Mouse (Mus musculus): Measurements from ENCODE around the gene Itgad.

Gene Itgad

DNA sequence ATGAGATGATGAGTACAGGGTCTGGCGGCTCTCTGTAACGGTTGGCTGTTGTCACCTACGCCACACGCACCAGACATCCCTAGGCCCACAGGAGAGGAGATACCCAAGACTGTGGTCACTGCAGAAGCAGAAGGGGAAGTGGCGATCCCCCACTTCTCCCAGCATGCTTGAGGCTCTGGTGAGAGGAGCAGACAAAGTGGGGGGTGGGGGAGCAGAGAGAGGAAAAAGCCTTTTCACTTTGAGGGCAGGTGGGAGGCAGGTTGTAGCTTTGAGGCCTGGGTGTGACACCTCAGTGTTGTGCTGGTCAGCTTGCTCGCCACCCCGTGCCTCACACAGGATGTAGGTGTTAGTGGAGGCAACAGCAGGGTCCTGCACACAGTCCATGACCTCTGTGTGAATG, 25.9 kb downstream of the Itgad start:
- no peak for DNase-seq (ENCODE audit: low read depth)

DNA sequence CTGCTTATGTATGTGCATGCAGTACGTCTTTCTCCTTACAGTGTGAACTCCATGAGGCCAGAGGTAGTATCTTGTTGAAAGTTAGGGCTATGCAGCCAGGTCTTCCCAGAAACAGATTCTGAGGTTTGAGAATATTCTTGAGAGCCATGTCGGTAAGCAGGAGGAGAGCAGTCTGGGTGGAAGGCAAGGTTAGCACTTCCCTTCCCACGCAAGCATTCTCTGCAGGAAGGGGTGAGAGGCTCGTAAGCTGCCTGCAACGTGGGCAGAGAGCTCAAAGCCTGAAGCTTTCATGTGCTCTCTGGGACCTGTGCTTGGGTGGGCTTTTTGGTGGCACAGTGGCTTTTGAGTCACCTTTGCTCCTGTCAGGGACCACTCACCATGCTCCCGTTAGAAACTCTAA, 26.4 kb downstream of the Itgad start:
- DNase-seq (ENCODE audit: low read depth), result no peak

DNA sequence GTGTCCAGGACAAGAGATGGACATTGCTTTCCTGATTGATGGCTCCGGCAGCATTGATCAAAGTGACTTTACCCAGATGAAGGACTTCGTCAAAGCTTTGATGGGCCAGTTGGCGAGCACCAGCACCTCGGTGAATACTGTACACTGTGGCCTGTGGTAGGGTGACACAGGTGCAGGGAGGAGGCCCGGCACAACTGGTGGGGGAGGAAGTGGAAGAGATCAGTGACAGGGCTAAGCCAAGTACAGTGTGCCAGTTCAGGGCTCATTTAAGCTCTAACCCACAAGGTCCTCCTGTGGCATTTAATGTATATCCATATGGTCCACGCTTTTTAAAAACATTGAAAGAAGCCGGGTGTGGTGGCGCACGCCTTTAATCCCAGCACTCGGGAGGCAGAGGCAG, 27.5 kb downstream of the Itgad start:
- DNase-seq (ENCODE audit: low read depth), result no peak

DNA sequence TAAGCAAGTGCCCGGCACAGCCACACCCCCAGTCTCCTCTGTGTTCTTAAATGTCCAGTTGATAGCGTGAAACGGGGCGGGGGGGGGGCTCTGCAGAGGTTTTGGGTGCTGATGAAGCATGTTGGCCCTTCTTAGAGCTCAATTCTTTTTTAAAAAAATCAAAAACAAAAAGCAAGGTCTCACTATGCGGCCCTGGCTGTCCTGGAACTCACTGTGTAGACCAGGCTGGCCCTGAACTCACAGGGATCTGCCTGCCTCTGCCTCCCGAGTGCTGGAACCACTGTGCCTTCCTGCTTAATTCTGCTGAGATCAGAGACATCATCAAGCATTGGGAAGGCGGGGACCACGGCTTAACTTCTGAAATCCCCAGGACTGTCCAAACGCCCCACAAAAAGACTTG, 47.4 kb downstream of the Itgad start:
- DNase-seq (ENCODE audit: low read depth), result no peak

DNA sequence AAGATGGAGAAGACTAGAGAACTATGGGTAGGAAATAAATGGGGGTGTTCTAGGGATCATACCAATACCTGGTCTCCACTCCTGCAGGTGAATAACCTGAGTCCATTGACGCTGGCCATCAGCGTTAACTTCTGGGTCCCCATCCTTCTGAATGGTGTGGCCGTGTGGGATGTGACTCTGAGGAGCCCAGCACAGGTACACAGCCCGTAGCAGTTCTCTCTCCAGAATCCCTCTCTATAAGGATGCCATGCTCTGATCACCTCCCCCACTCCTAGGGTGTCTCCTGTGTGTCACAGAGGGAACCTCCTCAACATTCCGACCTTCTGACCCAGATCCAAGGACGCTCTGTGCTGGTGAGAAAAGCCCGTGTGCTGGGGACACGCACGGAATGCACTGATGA, 48.9 kb downstream of the Itgad start:
- DNase-seq (ENCODE audit: low read depth), result no peak

DNA sequence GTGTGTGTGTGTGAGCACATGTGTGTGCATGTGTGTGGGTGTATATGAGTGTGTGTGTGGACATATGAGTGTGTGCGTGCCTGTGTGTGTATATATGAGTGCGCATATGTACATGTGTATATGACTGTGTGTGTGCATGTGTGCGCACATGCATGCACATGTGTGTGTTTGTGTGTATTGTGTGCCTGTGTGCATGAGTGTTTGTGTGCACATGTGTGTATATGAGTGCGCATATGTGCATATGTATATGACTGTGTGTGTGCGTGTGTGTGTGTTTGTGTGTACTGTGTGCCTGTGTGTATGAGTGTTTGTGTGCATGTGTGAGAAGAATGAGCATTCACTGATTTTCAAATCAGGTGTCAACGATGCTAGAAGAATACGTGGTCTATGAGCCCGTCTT, 50.0 kb downstream of the Itgad start:
- DNase-seq (ENCODE audit: low read depth), result no peak

DNA sequence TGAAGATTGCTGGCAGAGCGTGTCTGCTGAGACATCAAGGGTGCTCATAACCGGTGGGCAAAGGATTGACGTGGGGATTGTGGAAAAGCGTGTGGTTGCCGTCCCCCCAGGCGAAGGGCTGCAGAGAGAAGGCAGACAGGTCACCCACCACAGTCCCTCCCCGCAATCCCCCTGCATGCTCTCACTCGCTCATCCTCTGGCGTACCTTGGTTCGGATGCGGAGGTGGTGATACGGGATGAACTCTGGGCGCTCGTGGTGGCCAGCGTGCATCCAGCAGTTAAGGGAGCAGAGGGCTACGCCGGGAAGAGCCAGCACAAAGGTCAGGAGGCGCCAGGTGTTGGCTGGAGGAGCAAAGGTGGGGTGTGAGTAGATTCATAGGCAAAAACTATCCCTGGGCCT, 51.5 kb downstream of the Itgad start:
- no peak for DNase-seq (ENCODE audit: low read depth)

DNA sequence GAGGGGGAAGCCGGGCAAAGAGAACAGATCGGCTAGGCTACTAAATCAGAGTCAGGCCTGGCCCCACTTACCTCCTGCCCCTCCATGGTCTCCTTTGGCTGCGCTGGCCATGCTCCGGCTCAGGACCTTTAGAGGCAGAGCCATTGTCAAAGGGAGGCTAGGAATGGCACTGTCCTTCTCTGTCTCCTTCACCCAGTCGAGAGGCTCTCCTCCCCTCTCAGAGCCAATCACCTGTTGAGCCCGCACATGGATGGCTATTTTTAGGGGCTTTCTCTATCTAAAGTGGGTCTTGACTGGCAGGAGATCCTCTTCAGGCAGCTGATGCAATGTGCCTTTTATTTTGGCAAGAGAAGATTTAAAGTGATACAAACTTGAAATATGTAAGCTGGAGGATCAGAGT, 52.0 kb downstream of the Itgad start, which contains the start of gene Cox6a2:
Cox6a2 (minus strand) TSS at position 236 of the 400 bp plus-strand sequence.
- DNase-seq (ENCODE audit: low read depth), result no peak

DNA sequence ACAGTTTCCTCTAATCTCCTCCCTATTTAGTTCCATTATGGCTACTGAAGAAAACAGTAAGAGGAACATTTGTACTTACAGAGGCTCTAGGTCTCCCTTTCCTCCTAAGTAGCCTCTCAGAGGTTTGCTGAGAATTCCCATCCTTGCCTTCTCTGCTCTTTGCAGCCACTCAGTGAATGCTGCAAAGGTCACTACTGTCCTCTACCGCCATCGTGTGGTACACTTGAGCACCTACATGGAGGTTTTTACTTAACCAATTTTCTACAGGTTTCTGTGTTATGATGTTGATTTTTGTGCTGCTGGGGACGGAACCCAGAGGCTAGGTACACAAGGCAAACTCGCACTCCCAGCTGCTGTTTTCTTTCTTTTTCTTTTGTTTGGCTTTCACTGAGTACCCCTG, 54.0 kb downstream of the Itgad start:
- peak; percentile 34 for DNase-seq (ENCODE audit: low read depth)

DNA sequence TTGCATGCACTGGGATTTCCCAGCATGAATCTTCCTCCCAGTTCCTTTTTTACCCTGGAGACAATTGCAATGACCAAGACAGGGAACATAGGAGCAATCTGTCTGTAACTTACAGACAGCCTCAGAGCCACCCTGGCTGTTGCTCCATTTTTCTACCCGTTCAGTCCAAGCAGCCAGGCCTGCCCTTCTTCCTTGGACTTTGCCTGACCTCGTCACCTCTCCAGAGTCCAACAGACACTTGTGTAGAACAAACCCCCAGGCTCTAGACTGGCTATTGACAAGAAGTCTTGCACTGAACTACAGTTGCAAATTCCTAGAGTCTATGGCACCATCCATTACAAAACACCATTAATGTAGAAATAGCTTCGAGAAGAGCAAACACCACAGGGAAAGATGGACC, 55.6 kb downstream of the Itgad start:
- DNase-seq (ENCODE audit: low read depth), result no peak

DNA sequence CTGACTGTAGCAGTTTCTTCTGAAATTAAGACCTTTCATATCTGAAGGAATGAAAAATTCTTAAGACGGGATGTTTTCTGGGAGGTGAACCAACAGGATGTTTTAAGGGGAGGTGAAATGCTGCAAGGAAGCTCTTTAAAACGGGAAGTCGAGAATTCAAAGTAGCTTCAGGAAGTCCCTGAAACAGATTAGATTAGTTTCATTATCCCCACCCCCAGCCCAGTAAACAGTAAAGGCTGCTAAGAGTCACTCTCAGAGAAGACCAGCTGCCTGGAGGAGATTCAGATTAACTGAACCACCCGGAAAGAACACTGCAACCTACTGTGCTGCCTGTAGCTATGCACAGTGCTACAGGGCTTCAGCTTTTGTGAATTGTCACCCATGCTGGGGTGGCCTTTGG, 65.8 kb downstream of the Itgad start:
- no peak for DNase-seq (ENCODE audit: low read depth)

DNA sequence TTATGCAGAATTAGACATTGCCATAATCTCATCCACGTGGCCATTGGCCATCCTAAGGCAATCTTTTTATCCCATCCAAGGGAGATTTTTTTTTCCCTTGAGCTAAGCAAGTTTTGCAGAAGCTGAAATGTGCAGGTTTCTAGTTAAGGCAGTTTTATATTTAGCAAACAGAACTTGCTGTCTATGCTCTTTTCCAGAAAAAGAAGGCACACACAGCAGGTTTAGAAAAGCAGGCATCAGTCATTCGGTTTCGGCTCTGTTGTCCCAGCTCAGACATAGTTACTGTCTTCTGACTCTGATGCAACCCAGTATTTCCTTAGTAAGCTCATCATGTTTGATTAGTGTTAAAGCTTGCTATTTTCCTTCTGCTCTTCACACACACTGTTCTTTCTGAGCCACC, 66.8 kb downstream of the Itgad start:
- no peak for DNase-seq (ENCODE audit: low read depth)

DNA sequence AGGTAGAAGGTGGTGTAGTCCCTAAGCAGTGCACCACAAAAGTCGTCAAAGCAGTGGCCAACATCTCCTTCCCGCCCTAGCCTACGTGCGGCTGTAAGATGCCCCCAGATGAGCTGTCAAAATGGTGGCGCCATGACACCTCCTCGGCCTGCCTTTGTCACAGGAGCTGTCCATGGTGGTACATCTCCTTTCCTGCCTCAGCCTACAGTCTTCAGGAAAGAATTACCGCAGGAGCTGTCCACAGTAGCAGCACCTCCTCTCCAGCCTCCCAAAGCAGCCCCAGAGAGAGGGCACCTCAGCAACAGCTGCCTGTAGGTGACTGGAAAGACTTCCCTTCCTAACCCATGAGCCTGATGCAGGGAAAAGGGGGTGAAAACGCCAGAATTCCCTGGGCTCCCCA, 77.6 kb downstream of the Itgad start:
- peak; percentile 48 for DNase-seq (ENCODE audit: low read depth)

DNA sequence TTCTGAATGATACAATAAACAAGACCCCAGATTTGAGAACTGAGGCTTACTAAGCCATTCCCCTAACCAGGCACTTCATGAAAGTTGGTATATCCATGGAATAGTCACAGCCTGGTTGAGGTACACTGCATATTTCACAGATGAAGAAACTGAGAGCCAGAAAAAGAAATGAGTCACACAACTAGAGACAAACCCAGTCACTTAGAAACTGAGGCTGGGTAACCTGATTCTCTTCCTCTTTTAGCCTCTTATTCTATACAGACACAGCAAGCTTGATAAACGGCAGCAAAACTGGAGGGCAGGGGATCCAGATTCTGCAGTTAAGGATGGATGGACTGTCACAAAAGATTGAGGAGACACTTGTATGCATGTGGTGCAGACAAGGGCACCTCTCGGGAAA, 80.6 kb downstream of the Itgad start:
- no peak for DNase-seq (ENCODE audit: low read depth)

DNA sequence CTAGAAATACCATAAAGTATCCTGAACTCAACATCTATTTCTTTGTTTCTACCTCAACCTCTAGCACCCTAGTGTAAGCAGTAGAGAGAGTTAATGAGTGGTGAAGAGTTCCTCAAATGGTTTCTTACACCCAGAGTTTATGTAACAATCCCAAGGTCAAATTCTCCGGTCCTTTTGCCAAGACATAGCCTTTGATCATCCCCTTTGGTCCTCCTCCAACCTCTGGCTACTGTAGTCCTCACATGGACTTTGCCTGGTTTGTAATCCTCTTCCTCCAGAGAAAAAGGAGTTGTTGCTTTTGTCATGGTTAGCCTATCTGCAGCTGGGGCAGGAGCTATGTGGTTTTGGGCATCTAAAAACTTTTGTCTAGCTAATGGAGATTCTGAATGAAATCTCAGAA, 81.3 kb downstream of the Itgad start:
- no peak for DNase-seq (ENCODE audit: low read depth)

DNA sequence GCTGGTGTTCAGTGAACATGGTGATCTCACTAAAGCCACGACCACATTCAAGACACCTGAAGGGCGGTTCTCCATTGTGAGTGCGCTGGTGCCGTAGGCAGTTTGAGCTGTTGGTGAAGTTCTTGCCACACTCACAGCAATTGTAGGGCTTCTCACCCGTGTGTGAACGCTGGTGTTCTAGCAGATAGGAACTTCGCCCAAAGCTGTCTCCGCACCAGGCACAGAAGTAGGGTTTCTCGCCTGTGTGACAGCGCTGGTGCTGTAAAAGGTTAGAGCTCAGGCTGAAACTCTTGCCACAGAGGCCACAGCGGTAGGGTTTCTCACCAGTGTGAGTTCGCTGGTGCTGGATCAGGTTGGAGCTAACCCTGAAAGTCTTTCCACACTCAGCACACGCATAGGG, 82.2 kb downstream of the Itgad start:
- DNase-seq (ENCODE audit: low read depth), result no peak

DNA sequence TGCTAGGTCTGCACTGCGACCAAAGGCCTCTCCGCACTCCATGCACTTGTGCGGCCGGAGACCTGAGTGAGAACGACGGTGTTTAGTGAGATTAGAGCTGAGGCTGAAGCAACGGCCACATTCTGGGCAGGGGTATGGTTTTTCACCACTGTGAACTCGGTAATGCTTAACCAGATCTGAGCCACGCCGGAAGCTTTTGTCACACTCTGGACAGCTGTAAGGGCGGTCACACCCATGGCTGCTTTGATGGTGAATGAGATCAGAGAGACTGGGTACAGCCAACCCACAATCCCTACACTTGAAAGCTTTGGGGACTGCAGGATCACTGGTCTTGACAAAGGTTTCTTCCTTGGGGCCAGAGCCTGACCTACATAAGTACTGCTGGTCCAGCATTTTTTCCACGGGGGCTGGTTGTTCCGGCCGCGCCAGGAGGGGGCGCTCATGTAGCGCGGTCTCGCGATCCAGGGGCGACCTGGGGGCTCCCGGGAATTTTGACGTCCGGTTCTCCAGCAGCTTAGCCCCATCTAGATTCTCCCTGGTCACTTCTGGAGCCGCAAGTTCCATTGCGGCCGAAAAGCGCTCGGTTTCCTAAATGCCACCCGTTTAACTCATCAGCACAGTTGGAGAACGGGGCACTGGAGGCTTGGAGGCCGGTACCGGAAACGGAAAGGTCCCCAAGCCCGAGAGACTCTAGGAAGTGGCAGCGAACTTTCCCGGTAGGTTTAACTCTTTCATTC, 82.8 kb downstream of the Itgad start, which contains the start of gene Armc5:
Armc5 (plus strand) TSS at position 487 of the 737 bp plus-strand sequence.
- DNase-seq (ENCODE audit: low read depth), result peak; percentile 63

DNA sequence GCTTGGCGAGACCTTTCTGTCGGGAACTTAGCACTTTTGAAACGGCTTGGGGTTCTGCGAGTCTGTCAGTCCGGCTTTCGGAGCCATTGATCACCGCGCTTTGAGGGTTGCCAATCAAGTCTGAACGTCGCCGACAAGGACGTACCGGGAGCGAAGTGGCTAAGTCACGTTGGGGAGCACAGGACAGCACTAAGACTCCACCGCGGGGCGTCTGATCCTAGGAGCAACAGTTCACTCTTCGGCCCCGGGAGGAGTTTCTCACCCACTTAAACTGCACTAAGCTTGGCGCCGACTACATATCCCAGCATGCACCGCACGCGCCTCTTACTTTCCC, 83.4 kb downstream of the Itgad start:
- no peak for DNase-seq (ENCODE audit: low read depth)

DNA sequence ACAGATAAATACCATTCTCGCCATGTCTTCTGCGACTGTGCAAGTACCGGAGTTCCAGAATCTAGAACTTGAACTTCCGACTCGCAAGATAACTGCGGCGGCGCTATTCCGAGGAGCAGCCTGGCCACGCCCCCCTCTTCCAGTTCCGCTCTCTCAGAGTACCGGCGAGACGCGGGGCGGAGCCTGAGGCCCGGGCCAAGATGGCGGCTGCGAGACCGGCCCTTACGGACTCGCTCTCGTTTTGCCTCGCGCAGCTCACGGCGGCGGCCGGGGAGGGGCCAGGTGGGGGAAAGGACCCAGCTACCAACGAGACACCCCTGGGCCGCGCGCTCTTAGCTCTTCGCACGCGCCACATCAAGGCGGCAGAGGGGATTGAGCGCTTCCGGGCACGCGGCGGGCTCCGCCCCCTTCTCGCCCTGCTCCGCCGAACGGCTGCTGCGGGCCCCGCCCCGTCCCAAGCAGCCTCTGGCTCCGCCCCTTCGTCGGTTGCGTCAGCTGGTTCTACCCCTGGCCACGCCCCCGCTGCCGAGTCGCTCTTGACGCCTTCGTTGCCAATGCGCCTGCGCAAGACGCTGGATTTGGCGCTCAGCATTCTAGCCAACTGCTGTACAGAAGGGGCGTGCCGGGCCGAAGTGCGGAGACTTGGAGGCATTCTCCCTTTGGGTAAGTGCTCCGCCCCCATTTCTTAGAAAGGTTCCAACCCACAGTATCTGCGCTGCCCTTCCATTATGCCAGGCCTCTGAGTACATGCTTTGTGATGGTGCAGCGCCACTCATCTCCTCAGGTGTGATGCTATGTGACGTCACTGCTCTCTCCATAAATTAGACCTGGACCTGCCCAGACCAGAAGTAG, 84.0 kb downstream of the Itgad start, which contains the start of gene 9130023H24Rik:
9130023H24Rik (minus strand) TSS at position 105 of the 852 bp plus-strand sequence.
- peak; percentile 100 for DNase-seq (ENCODE audit: low read depth)

DNA sequence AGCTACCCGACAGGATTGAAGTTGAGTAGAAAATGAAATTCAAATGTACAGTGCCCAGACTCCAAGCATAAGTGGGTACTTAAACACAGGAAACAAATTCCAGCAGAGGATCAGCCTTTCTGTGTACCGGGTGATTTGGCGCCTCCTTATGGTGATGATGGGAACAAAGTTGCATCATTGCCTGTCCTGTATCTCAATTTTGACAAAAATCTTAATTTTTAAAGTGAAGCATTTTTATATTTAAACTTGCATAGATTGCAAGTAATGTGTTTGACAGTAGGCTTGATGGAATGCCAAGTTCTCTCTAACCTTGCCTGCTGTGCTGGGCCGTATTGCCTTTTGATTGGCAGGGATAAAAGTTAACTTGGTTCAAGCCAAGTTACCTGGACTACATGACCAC, 84.8 kb downstream of the Itgad start:
- peak; percentile 67 for DNase-seq (ENCODE audit: low read depth)

DNA sequence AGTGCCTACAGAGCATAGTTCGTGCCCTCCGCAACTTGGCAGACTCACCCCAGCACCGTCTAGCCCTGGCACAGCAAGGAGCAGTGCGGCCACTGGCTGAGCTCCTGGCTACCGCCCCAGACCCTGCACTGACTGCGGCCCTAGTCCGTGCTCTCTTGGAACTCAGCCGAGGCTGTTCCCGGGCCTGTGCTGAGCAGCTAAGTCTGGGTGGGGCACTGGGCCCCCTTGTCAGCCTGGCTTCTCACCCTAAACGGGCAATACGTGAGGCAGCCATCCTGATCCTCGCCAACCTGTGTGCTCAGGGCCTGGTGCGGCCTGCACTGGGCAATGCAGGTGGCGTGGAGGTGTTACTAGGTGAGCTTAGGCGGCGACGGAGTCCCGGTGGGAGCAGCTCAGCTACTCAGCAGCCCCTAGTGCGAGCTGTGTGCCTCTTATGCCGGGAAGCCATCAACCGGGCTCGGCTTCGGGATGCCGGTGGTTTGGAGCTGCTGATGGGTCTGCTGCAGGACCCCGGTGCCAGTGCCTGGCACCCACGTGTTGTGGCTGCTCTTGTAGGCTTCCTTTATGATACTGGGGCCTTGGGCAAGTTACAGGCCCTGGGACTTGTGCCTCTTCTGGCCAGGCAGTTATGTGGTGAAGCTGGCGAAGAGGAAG, 86.1 kb downstream of the Itgad start:
- no peak for DNase-seq (ENCODE audit: low read depth)

DNA sequence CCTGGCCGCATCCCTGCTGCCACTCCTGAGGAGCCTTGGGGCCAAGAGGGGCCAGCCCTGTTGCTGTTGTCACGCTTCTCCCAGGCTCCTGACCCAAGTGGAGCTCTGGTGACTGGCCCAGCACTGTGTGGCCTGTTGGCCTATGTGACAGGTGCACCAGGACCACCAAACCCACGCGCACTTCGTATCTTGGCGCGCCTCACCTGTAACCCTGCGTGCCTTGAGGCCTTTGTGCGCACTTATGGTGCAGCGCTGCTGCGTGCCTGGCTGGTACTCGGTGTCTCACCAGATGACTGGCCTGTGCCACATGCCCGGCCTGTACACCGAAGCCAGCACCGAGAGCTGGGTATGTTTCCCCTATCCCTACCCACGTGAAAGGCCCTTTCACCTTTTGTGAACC, 88.2 kb downstream of the Itgad start:
- DNase-seq (ENCODE audit: low read depth), result no peak

DNA sequence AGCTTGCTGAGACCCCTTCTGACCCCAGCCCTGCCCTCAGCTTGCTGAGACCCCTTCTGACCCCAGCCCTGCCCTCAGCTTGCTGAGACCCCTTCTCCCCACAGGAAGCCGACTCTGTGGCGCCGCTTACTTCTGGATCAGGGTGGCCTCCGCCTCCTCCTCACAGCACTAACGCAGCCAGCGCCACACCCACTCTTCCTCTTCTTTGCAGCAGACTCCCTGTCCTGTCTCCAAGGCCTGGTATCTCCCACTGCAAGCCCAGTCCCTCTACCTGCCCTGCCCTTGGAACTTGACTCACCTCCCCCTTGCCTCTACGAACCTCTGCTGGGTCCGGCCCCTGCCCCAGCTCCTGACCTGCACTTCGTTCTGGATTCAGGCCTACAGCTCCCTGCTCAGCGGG, 89.7 kb downstream of the Itgad start:
- no peak for DNase-seq (ENCODE audit: low read depth)
